In the genomic region with DNA sequence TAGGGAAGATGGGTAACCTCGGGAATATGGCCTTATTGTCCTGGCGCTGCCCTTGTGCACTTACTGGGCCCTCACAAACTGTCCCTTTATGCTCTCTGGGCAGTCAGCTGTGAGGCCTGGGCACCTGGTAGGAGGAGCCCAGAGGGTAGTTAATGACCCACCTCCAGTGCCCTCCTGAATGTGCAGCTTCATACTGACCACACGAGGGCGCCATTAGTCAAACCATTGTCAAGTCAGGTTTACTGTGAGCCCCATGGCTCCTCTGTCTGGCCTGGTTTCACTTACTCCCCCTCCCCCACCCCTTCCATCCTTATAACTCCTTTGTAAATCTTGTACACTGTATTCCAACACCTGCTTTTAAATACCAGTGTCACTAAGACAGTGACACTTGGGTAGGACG, we compare ENCODE assay signal across 8 mouse cellular contexts. TPM values are rescaled to one million over a fixed set of nuclear protein-coding genes. Genes with fewer than 3 reads are reported as not detected.
DNase-seq lines count a peak whose midpoint lies in the region; ATAC-seq lines count a peak whose summit lies in the region.

No protein-coding gene starts in this region.

- DNase-seq in frontal cortex, postnatal 14 days (ENCODE audit: low spot score in 2 of 2) = no peak
- peak; percentile 90 for DNase-seq in ZHBTc4 (ENCODE audit: low read depth, low spot score)
- DNase-seq in lung, postnatal 14 days = peak; percentile 59
- peak; percentile 22 to 65 for DNase-seq in spleen, postnatal 10 days (ENCODE audit: low spot score in 2 of 2)

- peak; percentile 60; the same call in 1 of the 2 replicates for ATAC-seq in frontal cortex, adult (ENCODE audit: low TSS enrichment)
- ATAC-seq in common myeloid progenitor, adult 5-6 weeks (replicated peaks; ENCODE audit: low read depth, poor library complexity, severe bottlenecking) = peak; percentile 64
- peak; percentile 67 for ATAC-seq in granulocyte monocyte progenitor cell, adult 5-6 weeks (replicated peaks; ENCODE audit: poor library complexity, severe bottlenecking)
- peak; percentile 80 for ATAC-seq in kidney, embryonic 14.5 days (ENCODE audit: low FRiP score, low TSS enrichment)

- no peak overlapping the region for H3K27ac ChIP-seq in kidney, embryonic 14.5 days (ENCODE audit: low read depth, low read length)

- H3K27me3 ChIP-seq in kidney, embryonic 14.5 days (ENCODE audit: control insufficient read depth, insufficient read depth, low read length) = no peaks in the 10 kb centered on the region

- no peak overlapping the region for H3K9ac ChIP-seq in kidney, embryonic 14.5 days (ENCODE audit: low read depth, low read length)

- no peak overlapping the region for H3K4me3 ChIP-seq in kidney, embryonic 14.5 days (ENCODE audit: low read length)

- no peaks in the 10 kb centered on the region for H3K4me1 ChIP-seq in kidney, embryonic 14.5 days (ENCODE audit: control insufficient read depth, insufficient read depth, low read length)

- H3K9me3 ChIP-seq in kidney, embryonic 14.5 days (ENCODE audit: control insufficient read depth, low read length) = peaks cover 4% of the 10 kb centered on the region; the same call in 1 of the 2 replicates

- H3K36me3 ChIP-seq in kidney, embryonic 14.5 days (ENCODE audit: control insufficient read depth, insufficient read depth, low read length) = peaks cover 18% of the 10 kb centered on the region; the same call in 1 of the 2 replicates

- 18% methylated on average over 5 of the region's 5 CpGs for WGBS in kidney, embryonic 14.5 days

- no peak overlapping the region for H3K4me2 ChIP-seq in kidney, embryonic 14.5 days (replicated peaks; ENCODE audit: low read depth, low read length)

RNA-seq across cellular contexts. Expression of a gene that starts 47.1 kb away (rescaled TPM):
- not detected in 2 replicates for total RNA-seq in common myeloid progenitor, adult 5-6 weeks (2017)
- 1.3 TPM in 1 of 2 replicates, not detected in the other for total RNA-seq in granulocyte monocyte progenitor cell, adult 5-6 weeks (2014; fragmentation: Nextera tagmentation)
- 0.46 and 1.0 TPM in 2 replicates for total RNA-seq in granulocyte monocyte progenitor cell, adult 5-6 weeks (2017)
- polyA plus RNA-seq in kidney, embryonic 14.5 days (2014; fragmentation: Nextera tagmentation; extraction: Ambion mirVana) = not detected in 2 replicates

RNA-seq across cellular contexts. Expression of a gene that starts 58.4 kb away (rescaled TPM):
- total RNA-seq in common myeloid progenitor, adult 5-6 weeks (2017) = 3.1 and 5.8 TPM in 2 replicates
- total RNA-seq in granulocyte monocyte progenitor cell, adult 5-6 weeks (2014; fragmentation: Nextera tagmentation) = 27.7 and 33.4 TPM in 2 replicates
- total RNA-seq in granulocyte monocyte progenitor cell, adult 5-6 weeks (2017) = 21.3 and 23.1 TPM in 2 replicates
- polyA plus RNA-seq in kidney, embryonic 14.5 days (2014; fragmentation: Nextera tagmentation; extraction: Ambion mirVana) = 0.34 and 0.43 TPM in 2 replicates

Comparison
In these comparisons a context has a peak if more than half of its experiments do, and no peak if none do; other contexts are left out.
1. DNase-seq: peak in ZHBTc4 (single experiment), lung, postnatal 14 days (single experiment) and spleen, postnatal 10 days (2 of 2); none in frontal cortex, postnatal 14 days (0 of 2).
2. Peak in every context shown above with its lines, with median percentiles within 50 percentile points of each other: ATAC-seq.